Mouse (Mus musculus) small intestine, adult 2 months (tissue): Measurements from ENCODE around the gene Lingo4.

Experiments used
- CTCF ChIP-seq: fragments of 200-500 bp; IDR thresholded peaks from 2 replicates; pipeline ENCODE4 v1.5.1; 2012; ENCODE audit warnings: low read depth, mild to moderate bottlenecking, control low read depth, inconsistent platforms, low read length, moderate library complexity, mixed read lengths; ENCODE audit not compliant: insufficient replicate concordance, insufficient read length; ENCODE audit errors: extremely low read depth
- POLR2A ChIP-seq: fragments of 200-500 bp; IDR thresholded peaks from 2 replicates; pipeline ENCODE4 v1.6.1; 2012; ENCODE audit warnings: low read depth, mild to moderate bottlenecking, control low read depth, inconsistent platforms, low read length, moderate library complexity

DNA sequence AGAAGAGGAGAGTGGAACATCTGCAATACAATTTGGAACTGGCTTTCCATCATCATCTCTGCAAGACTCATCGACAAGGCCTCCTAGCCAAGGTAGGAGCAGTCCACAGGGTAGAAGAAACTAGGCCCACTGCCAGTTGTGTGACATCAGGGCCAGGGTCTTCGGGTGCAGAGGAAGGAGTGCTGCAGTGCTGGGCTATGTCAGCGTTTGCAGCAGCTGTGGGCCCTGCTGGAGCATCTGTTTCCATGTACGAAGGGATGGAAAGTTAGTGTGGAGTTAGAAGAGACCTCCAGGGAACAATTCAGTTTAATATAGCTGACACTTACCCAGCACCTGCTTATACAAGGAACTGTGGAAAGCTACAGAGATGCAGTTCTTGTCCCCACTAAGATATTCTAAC, 5.3 kb upstream of the Lingo4 start:
- TF ChIP-seq POLR2A (no peak), CTCF (no peak)
